Mouse (Mus musculus): ENCODE data around the gene Rabl2. TPM values are rescaled to one million over a fixed set of nuclear protein-coding genes. Genes with fewer than 3 reads are reported as not detected.
A peak's percentile ranks its signal among the peaks of the same experiment; 100 is the strongest.

Gene Rabl2
- total RNA-seq, 2 experiments from 2014 or later, result 3.7 to 4.3 TPM

GRCm38 (mm10) chr15:89556401-89557178 lies 35.1 kb downstream of the Rabl2 start:
- intact Hi-C loops (cut with DNase I; ENCODE audit: low total_unique reads), result no loop called here
- no peak for DNase-seq

- intact Hi-C loops (cut with DNase I; ENCODE audit: low total_unique reads), result no loop called here
- no peak for DNase-seq
Observed at GRCm38 (mm10) chr15:89555591-89555990, 36.1 kb downstream of the Rabl2 start.

GRCm38 (mm10) chr15:89551733-89552132 lies 40.0 kb downstream of the Rabl2 start:
- intact Hi-C loops (cut with DNase I; ENCODE audit: low total_unique reads), result no loop called here

GRCm38 (mm10) chr15:89550506-89550905 lies 41.2 kb downstream of the Rabl2 start:
- no peak for DNase-seq
- intact Hi-C loops (cut with DNase I; ENCODE audit: low total_unique reads), result no loop called here

More at GRCm38 (mm10) chr15:89551733-89552132, 40.0 kb downstream of the Rabl2 start:
- DNase-seq, result no peak

- peak; percentile 46 for DNase-seq
- intact Hi-C loops (cut with DNase I; ENCODE audit: low total_unique reads), result no loop called here
Observed at GRCm38 (mm10) chr15:89548837-89549236, 42.9 kb downstream of the Rabl2 start.

- DNase-seq, result no peak
- intact Hi-C loops (cut with DNase I; ENCODE audit: low total_unique reads), result no loop called here
Observed at GRCm38 (mm10) chr15:89547824-89548601, 43.7 kb downstream of the Rabl2 start.

- DNase-seq, result no peak
- intact Hi-C loops (cut with DNase I; ENCODE audit: low total_unique reads), result no loop called here
Observed at GRCm38 (mm10) chr15:89547321-89547720, 44.4 kb downstream of the Rabl2 start.

- DNase-seq, result no peak
- intact Hi-C loops (cut with DNase I; ENCODE audit: low total_unique reads), result no loop called here
Observed at GRCm38 (mm10) chr15:89544171-89544570, 47.6 kb downstream of the Rabl2 start.

- DNase-seq, result no peak
- intact Hi-C loops (cut with DNase I; ENCODE audit: low total_unique reads), result no loop called here
Observed at GRCm38 (mm10) chr15:89533843-89534207, 57.9 kb downstream of the Rabl2 start.

GRCm38 (mm10) chr15:89532924-89533842 lies 58.5 kb downstream of the Rabl2 start:
- intact Hi-C loops (cut with DNase I; ENCODE audit: low total_unique reads), result no loop called here
- no peak for DNase-seq

Other genes with a start within 250 kb of the Rabl2 start
- 10 to 100 TPM; 16.9 to 18.3 TPM for gene Lmf2, start 236.3 kb downstream of the Rabl2 start, total RNA-seq (2021)
- 10 to 100 TPM; 39.0 to 40.8 TPM for gene Ncaph2, start 236.2 kb downstream of the Rabl2 start, total RNA-seq (2021)
- gene Sco2, start 218.1 kb downstream of the Rabl2 start, total RNA-seq (2021), result 10 to 100 TPM; 15.2 to 15.3 TPM
- under 1 TPM; 0.25 to 0.64 TPM for gene Tymp, start 214.9 kb downstream of the Rabl2 start, total RNA-seq (2021)
- 1 to 10 TPM in 1 of 2 experiments, under 1 TPM in 1; 0.44 to 1.0 TPM for gene Odf3b, start 212.6 kb downstream of the Rabl2 start, total RNA-seq (2021)
- not detected for gene Klhdc7b, start 207.0 kb downstream of the Rabl2 start, total RNA-seq (2021)
- not detected for gene Syce3, start 181.4 kb downstream of the Rabl2 start, total RNA-seq (2021)
- gene Cpt1b, start 166.1 kb downstream of the Rabl2 start, total RNA-seq (2021), result 100 to 1,000 TPM; 230 to 289 TPM
- gene C730034F03Rik, start 162.3 kb downstream of the Rabl2 start, total RNA-seq (2021), result under 1 TPM; 0.16 to 0.89 TPM
- gene Gm44502, start 162.2 kb downstream of the Rabl2 start, total RNA-seq (2021), result under 1 TPM in 1 of 2 experiments, not detected in 1; 0.71 TPM
- gene Chkb, start 162.0 kb downstream of the Rabl2 start, total RNA-seq (2021), result 10 to 100 TPM; 19.6 to 28.5 TPM
- under 1 TPM; 0.16 to 0.25 TPM for gene Mapk8ip2, start 138.0 kb downstream of the Rabl2 start, total RNA-seq (2021)
- 1 to 10 TPM; 7.2 to 7.4 TPM for gene Arsa, start 114.5 kb downstream of the Rabl2 start, total RNA-seq (2021)
- gene Shank3, start 92.3 kb downstream of the Rabl2 start, total RNA-seq (2021), result 10 to 100 TPM; 15.2 to 25.8 TPM
- gene Acr, start 23.6 kb downstream of the Rabl2 start, total RNA-seq (2021), result under 1 TPM; 0.14 to 0.16 TPM
- gene Syt10, start 249.9 kb upstream of the Rabl2 start, total RNA-seq (2021), result not detected

Data from gastrocnemius, postnatal 14 days (tissue).